Mouse (Mus musculus) hindbrain, embryonic 14.5 days (tissue): ENCODE results near the gene Cdh4. TPM values are rescaled to one million over a fixed set of nuclear protein-coding genes. Genes with fewer than 3 reads are reported as not detected.

ENCODE experiments used
- ATAC-seq: fragments of 200-750 bp; cut with Nextera tagmentation; 2 replicates; pipeline ENCODE4 v1.8.0; 2017; ENCODE audit warnings: moderate number of reproducible peaks, mild to moderate bottlenecking, moderate TSS enrichment, moderate library complexity; ENCODE audit not compliant: low FRiP score
- DNase-seq: peaks from one replicate; pipeline ENCODE4 v3.0.0-alpha.2; 2015; ENCODE audit warnings: low spot score
- H3K27ac ChIP-seq: fragments of 300-500 bp; sonication (generic); 2 replicates; pipeline ENCODE4 v1.5.1; 2014; ENCODE audit warnings: mild to moderate bottlenecking, moderate library complexity
- H3K27me3 ChIP-seq: fragments of 300-500 bp; sonication (generic); 2 replicates; pipeline ENCODE4 v1.6.1; 2014; ENCODE audit warnings: mild to moderate bottlenecking, low read length, mixed read lengths; ENCODE audit not compliant: control insufficient read depth, insufficient read depth
- H3K36me3 ChIP-seq: fragments of 300-500 bp; sonication (generic); replicated peaks from 2 replicates; pipeline ENCODE4 v1.6.1; 2014; ENCODE audit not compliant: control insufficient read depth, insufficient read depth
- H3K4me1 ChIP-seq: fragments of 300-500 bp; sonication (generic); replicated peaks from 2 replicates; pipeline ENCODE4 v1.6.1; 2014; ENCODE audit warnings: antibody characterized with exemption, low read length, mixed read lengths; ENCODE audit not compliant: control insufficient read depth, insufficient read depth
- H3K4me2 ChIP-seq: fragments of 300-500 bp; sonication (generic); replicated peaks from 2 replicates; pipeline ENCODE4 v1.6.1; 2014; ENCODE audit warnings: mild to moderate bottlenecking, moderate library complexity
- H3K4me3 ChIP-seq: fragments of 300-500 bp; sonication (generic); replicated peaks from 2 replicates; pipeline ENCODE4 v1.5.1; 2014; ENCODE audit warnings: mild to moderate bottlenecking, low read length
- H3K9ac ChIP-seq: fragments of 300-500 bp; sonication (generic); 2 replicates; pipeline ENCODE4 v1.6.1; 2014
- H3K9me3 ChIP-seq: fragments of 300-500 bp; sonication (generic); 2 replicates; pipeline ENCODE4 v1.6.1; 2016; ENCODE audit warnings: low read length; ENCODE audit not compliant: control insufficient read depth
- WGBS: fragments of 180-500 bp; shearing (Covaris S2); extraction: QIAGEN DNeasy Blood & Tissue Kit; methylation state at CpG from one replicate; pipeline ENCODE4 v1.1.7; 2014; 5-methylcytosine and 5-hydroxymethylcytosine counted together
- polyA plus RNA-seq: library from polyadenylated mRNA; unstranded; fragments of >200 nt; fragmentation: Nextera tagmentation; extraction: Ambion mirVana; gene quantifications from 2 replicates; pipeline ENCODE4 v1.2.1, GENCODE M21; 2014

Cdh4 gene
- polyA plus RNA-seq, 1 experiment from 2014 or later: 32.8 TPM

DNA sequence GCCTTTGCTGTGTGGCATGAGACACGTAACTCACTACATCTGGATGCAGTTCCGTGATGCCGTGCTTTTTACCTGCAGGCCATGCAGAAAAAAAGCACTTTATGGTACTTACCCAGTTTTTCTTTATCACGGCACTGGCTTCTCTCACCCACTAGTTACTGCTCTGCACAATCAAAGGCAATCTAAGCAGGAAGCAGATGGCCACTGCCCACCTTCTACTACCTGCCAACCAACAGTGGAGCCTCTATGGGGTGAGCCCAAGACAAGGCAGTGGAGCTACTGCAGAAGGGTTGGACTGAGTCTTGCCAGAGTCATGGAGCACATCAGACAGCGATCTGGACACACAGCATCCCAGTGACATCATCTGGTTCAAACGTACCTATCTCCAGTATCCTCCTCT lies 481.8 kb downstream of the Cdh4 start:
- no peaks in the 10 kb centered on the region for H3K9me3 ChIP-seq
- H3K36me3 ChIP-seq: peaks cover 92% of the 10 kb centered on the region
- ATAC-seq: no peak
- DNase-seq: no peak
- no peak overlapping the region for H3K9ac ChIP-seq
- H3K27me3 ChIP-seq: no peaks in the 10 kb centered on the region
- 96% methylated on average over 6 of the region's 6 CpGs for WGBS
- H3K4me3 ChIP-seq: no peak overlapping the region
- H3K27ac ChIP-seq: no peak overlapping the region
- no peaks in the 10 kb centered on the region for H3K4me1 ChIP-seq
- no peak overlapping the region for H3K4me2 ChIP-seq

DNA sequence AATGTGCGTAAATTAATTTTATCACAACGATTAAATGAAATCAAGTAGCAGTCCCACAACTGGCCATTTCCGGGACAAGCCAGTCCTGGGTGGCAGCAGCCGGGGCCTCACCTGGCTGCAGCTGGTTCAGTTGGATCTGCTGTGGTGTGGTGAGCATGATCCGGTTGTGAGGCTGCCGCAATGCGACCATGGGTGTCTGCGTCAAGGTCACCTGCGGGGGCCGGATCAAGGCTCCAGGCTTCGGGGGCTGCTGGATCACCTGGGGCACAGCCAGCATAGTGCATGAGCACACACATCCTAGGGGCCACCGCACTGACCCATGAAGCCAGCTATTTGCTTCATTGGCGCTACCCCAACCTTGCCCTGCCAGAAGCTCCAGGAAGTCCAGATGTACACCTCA lies 486.9 kb downstream of the Cdh4 start:
- H3K27ac ChIP-seq: no peak overlapping the region
- WGBS: 96% methylated on average over 13 of the region's 13 CpGs
- H3K4me1 ChIP-seq: no peaks in the 10 kb centered on the region
- no peak for ATAC-seq
- peaks cover 86% of the 10 kb centered on the region for H3K36me3 ChIP-seq
- no peaks in the 10 kb centered on the region for H3K27me3 ChIP-seq
- H3K4me3 ChIP-seq: no peak overlapping the region
- H3K4me2 ChIP-seq: no peak overlapping the region
- no peak overlapping the region for H3K9ac ChIP-seq
- DNase-seq: no peak
- H3K9me3 ChIP-seq: no peaks in the 10 kb centered on the region

DNA sequence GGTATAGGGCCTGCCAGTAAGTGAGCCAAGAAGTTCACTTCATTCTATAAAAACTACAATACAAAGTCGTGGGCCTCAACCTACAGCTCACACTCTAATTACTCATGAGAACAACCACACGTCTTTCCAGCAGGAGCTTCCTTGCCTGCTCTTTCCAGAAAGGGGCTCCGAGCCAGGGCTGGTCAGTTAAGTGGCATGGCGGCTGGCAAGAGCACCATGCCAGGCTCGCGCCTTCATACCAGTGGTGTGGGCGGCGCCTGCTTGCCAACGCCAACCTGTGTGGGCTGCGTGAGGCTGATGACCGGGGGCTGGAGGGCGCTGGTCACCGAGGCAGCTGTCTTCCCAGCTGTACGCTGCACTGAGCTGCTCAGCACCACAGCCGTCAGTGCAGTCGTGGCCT lies 489.5 kb downstream of the Cdh4 start:
- no peak for ATAC-seq
- H3K4me1 ChIP-seq: no peaks in the 10 kb centered on the region
- no peaks in the 10 kb centered on the region for H3K27me3 ChIP-seq
- no peak overlapping the region for H3K4me2 ChIP-seq
- H3K4me3 ChIP-seq: no peak overlapping the region
- H3K27ac ChIP-seq: no peak overlapping the region
- no peak overlapping the region for H3K9ac ChIP-seq
- no peak for DNase-seq
- peaks cover 80% of the 10 kb centered on the region for H3K36me3 ChIP-seq
- H3K9me3 ChIP-seq: no peaks in the 10 kb centered on the region
- 93% methylated on average over 16 of the region's 16 CpGs for WGBS

DNA sequence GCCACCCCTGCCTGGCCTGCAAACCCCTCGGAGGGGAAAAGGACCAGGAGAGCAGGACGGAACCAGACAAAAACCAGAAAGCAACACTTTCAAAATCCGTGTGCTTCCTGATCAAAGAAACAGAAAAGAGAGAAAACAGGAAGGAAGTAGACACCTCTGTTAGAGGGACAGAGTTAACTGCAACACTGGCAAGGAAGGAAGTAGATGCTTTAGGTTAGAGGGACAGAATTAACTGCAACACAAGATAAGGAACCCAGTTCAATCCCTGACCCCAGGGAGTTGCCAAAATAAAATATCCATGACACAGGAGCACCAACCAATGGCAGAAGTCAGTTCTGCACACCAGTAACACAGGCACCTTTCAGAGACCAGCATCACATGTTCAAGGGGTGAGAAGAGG lies 491.9 kb downstream of the Cdh4 start:
- no peak overlapping the region for H3K9ac ChIP-seq
- H3K9me3 ChIP-seq: no peaks in the 10 kb centered on the region
- no peak for ATAC-seq
- H3K27me3 ChIP-seq: no peaks in the 10 kb centered on the region
- H3K4me2 ChIP-seq: no peak overlapping the region
- no peak overlapping the region for H3K27ac ChIP-seq
- H3K4me3 ChIP-seq: no peak overlapping the region
- H3K4me1 ChIP-seq: no peaks in the 10 kb centered on the region
- peaks cover 60% of the 10 kb centered on the region for H3K36me3 ChIP-seq
- WGBS: 78% methylated on average over 3 of the region's 3 CpGs
- DNase-seq: no peak

DNA sequence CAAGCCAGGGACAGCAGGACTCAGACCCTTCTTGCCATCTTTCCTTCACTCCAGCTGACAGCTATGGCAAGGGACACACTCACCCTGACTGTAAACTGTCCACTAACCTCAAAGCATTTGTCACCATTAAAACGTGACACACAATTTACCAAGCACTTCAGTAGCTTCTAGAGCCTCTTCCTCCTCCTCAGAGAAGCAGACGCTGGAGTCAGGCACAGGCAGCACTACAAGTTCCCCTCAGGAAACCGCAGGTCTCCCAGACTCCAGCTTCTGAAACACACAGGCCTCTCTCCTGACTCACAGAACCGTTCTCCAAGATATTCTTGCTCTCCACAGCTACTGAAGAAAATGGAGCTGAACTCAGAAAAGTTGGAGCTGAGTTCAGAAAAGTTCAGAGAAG lies 494.9 kb downstream of the Cdh4 start:
- DNase-seq: no peak
- Histone ChIP-seq H3K27me3 (no peaks in the 10 kb centered on the region), H3K4me3 (no peak overlapping the region), H3K9me3 (no peaks in the 10 kb centered on the region), H3K4me1 (0 out of 2 replicates have a peak, but pooled peaks cover 5% of the 10 kb centered on the region), H3K4me2 (no peak overlapping the region), H3K27ac (no peak overlapping the region), H3K36me3 (peaks cover 33% of the 10 kb centered on the region), H3K9ac (no peak overlapping the region)
- WGBS: 88% methylated on average over 4 of the region's 4 CpGs
- ATAC-seq: no peak

DNA sequence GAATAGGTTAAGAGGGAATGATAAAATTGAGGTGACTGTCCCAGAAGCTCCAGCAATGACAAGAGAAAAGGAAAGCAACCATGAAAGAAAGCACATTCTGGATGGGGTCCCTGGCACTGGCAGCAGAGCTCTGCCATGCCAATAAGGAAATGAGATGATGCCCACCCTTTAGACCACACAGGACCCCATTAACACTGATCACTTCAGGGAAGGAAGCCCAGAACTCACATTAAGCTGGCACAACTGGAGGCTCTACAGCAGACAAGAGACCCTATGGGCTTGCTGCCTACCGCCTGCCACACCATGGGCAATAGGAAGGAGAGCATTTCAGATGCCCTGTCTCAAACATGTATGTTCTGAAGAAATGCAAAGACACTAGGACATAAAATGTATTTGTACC lies 499.5 kb downstream of the Cdh4 start:
- no peaks in the 10 kb centered on the region for H3K27me3 ChIP-seq
- no peak overlapping the region for H3K9ac ChIP-seq
- no peak for DNase-seq
- no peak overlapping the region for H3K4me3 ChIP-seq
- no peaks in the 10 kb centered on the region for H3K9me3 ChIP-seq
- H3K27ac ChIP-seq: no peak overlapping the region
- no peak overlapping the region for H3K4me2 ChIP-seq
- H3K36me3 ChIP-seq: no peaks in the 10 kb centered on the region
- H3K4me1 ChIP-seq: peaks cover 16% of the 10 kb centered on the region
- no peak for ATAC-seq
- WGBS: 95% methylated on average over 1 of the region's 1 CpGs

DNA sequence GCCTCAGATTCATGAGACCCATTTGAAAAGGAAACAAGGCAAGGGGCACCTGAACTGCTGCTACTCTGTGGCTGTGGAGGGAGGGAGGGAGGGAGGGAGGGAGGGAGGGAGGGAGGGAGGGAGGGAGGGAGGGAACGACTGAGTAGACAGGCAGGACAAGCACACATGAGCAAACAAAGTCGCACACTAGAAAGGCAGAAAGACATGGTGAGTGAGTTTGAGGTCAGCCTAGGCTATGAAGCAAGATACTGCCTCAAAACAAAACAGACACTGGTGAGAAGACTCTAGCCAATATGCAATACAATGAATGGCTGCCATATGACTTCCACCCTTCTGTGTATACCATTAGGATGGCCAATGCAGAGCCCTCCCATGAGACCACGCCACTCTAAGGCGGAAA lies 502.8 kb downstream of the Cdh4 start:
- Histone ChIP-seq H3K4me1 (peaks cover 25% of the 10 kb centered on the region), H3K4me3 (no peak overlapping the region), H3K27me3 (no peaks in the 10 kb centered on the region), H3K9ac (no peak overlapping the region), H3K4me2 (no peak overlapping the region), H3K27ac (no peak overlapping the region), H3K36me3 (no peaks in the 10 kb centered on the region), H3K9me3 (no peaks in the 10 kb centered on the region)
- ATAC-seq (peak; percentile 26; the same call in 1 of the 2 replicates), DNase-seq (no peak)
- WGBS: 28% methylated on average over 4 of the region's 4 CpGs

DNA sequence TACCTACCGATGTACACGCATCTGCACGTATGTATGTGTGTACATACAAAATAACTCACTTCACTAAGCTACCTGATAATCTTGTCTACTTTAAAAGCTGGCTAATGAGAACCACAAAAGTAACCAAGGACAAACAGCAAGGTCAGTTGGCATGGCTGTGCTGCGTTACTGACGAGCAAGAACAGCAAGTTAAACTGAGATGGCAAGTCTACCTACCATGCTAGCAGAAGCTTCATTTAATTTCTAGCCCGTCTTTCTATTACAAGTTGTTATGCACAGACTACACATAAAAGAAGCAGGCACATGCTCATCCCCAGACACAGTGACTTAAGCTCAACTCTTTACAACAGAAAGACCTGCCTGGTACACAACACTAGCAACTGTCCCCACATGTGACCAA lies 504.3 kb downstream of the Cdh4 start:
- ATAC-seq: no peak
- Histone ChIP-seq H3K9me3 (no peaks in the 10 kb centered on the region), H3K9ac (no peak overlapping the region), H3K4me2 (no peak overlapping the region), H3K27ac (no peak overlapping the region), H3K27me3 (no peaks in the 10 kb centered on the region), H3K4me1 (peaks cover 21% of the 10 kb centered on the region), H3K36me3 (no peaks in the 10 kb centered on the region), H3K4me3 (no peak overlapping the region)
- WGBS: 90% methylated on average over 6 of the region's 6 CpGs
- DNase-seq: no peak

DNA sequence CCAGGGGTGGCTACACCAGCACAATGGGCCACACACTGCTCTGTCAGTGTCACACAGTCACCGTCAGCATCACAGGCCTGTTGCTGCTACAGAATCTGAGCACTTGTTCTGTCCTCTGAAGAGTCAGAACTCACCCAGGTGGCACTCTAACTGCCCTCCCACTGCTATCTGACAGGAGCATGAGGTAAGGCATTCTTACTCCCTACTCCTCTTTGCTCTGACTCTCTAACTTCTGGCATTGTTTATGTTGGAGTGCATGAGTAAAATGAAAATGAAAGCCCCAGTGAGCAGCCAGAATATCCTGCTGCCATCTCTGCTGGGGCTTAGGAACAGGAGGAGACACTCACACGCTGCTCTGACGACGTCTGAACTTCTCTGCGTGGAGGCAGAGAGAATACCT lies 505.4 kb downstream of the Cdh4 start:
- H3K27me3 ChIP-seq: no peaks in the 10 kb centered on the region
- no peak overlapping the region for H3K27ac ChIP-seq
- H3K36me3 ChIP-seq: no peaks in the 10 kb centered on the region
- no peak for ATAC-seq
- 52% methylated on average over 5 of the region's 5 CpGs for WGBS
- H3K9ac ChIP-seq: no peak overlapping the region
- H3K9me3 ChIP-seq: no peaks in the 10 kb centered on the region
- peaks cover 27% of the 10 kb centered on the region for H3K4me1 ChIP-seq
- no peak overlapping the region for H3K4me2 ChIP-seq
- no peak overlapping the region for H3K4me3 ChIP-seq
- no peak for DNase-seq

DNA sequence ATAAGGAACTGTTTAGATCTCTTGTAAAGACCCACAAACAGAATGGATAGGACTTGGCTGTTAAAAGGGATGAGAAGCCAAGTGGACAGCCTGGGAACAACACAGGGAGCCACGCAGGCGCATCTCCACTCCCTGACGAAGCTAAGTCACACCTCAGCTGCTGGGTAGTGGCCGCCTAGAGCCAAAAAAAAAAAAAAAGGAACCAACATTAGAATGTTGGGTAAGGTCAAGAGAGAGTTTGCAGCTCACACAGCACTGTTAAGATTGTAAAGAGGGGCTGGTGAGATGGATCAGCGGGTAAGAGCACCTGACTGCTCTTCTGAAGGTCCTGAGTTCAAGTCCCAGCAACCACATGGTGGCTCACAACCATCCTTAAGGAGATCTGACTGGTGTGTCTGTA lies 506.6 kb downstream of the Cdh4 start:
- no peaks in the 10 kb centered on the region for H3K36me3 ChIP-seq
- peaks cover 27% of the 10 kb centered on the region for H3K4me1 ChIP-seq
- WGBS: 90% methylated on average over 5 of the region's 5 CpGs
- no peak overlapping the region for H3K9ac ChIP-seq
- H3K27ac ChIP-seq: no peak overlapping the region
- no peaks in the 10 kb centered on the region for H3K9me3 ChIP-seq
- ATAC-seq: no peak
- no peaks in the 10 kb centered on the region for H3K27me3 ChIP-seq
- H3K4me3 ChIP-seq: no peak overlapping the region
- H3K4me2 ChIP-seq: no peak overlapping the region
- no peak for DNase-seq
